Mouse (Mus musculus): ENCODE results near the gene Peli1. TPM values are rescaled to one million over a fixed set of nuclear protein-coding genes. Genes with fewer than 3 reads are reported as not detected.
"Not testable (repeated sequence)": the region's sequence is repeated elsewhere in the genome, so short reads cannot be mapped to it uniquely, and the experiment has no call there.

Gene Peli1
- polyA plus RNA-seq, 1 experiment from 2014 or later: 23.8 TPM

DNA sequence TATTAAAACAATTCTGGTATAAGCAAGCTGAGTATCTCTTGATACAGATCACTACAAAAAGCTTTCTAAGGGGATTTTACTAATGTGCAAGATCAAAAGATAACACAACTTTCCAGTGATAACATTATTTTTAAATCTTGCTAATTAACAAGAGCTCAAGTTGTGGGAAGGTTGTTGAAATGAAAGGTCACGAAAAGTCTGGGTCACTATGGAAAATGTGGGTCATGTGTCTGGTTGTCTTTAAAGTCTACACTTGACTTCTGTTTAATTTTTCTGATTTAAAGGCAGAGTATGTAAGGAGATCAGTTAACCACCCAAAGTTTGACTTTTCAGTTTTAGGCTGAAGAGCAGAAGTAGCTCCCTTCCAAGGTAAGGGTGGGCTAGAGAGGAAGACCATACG is 90.5 kb downstream of the Peli1 start:
- Histone ChIP-seq H3K4me1 (replicated peaks; ENCODE audit: control insufficient read depth, insufficient read depth) (no peaks in the 10 kb centered on the region), H3K9me3 (ENCODE audit: control insufficient read depth, low read length) (no peaks in the 10 kb centered on the region), H3K27ac (replicated peaks) (no peak overlapping the region), H3K9ac (ENCODE audit: low read length) (no peak overlapping the region), H3K4me2 (replicated peaks; ENCODE audit: low read depth) (no peak overlapping the region), H3K36me3 (ENCODE audit: control insufficient read depth, insufficient read depth, low read length) (no peaks in the 10 kb centered on the region), H3K27me3 (ENCODE audit: control insufficient read depth, insufficient read depth, low read length) (no peaks in the 10 kb centered on the region), H3K4me3 (ENCODE audit: low read depth, low read length) (no peak overlapping the region)
- WGBS: 74% methylated on average over 2 of the region's 2 CpGs
- ATAC-seq (ENCODE audit: low FRiP score, low TSS enrichment): no peak
- TF ChIP-seq CTCF (IDR thresholded peaks at IDR 0.05; ENCODE audit: low read depth) (no peak), EP300 (optimal IDR thresholded peaks at IDR 0.05) (no peak)
- no peak for DNase-seq (ENCODE audit: low spot score)

DNA sequence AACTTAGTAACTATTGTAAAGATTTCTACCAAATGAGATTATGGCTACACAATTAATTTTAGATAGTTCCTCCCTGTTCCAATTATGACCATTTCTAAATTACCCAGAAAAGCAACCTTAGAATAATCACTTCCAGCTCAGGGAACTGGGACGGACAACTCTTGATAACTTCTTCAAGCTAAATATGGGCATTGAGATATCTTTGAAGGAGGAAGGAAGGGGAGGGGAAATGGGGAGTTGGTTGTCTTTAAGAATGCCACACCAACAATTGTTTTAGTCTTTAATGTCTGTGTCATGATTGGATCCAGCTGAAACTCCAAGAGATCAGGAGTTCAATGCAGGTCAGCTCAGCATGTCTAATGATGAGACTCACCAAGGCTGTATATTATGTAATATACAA is 91.6 kb downstream of the Peli1 start:
- DNase-seq (ENCODE audit: low spot score): no peak
- no peaks in the 10 kb centered on the region for H3K4me1 ChIP-seq (replicated peaks; ENCODE audit: control insufficient read depth, insufficient read depth)
- no peak overlapping the region for H3K4me2 ChIP-seq (replicated peaks; ENCODE audit: low read depth)
- TF ChIP-seq EP300 (optimal IDR thresholded peaks at IDR 0.05) (no peak), CTCF (IDR thresholded peaks at IDR 0.05; ENCODE audit: low read depth) (no peak)
- ATAC-seq (ENCODE audit: low FRiP score, low TSS enrichment): no peak
- no peak overlapping the region for H3K27ac ChIP-seq (replicated peaks)
- no peak overlapping the region for H3K9ac ChIP-seq (ENCODE audit: low read length)
- WGBS: 71% methylated on average over 1 of the region's 1 CpGs
- H3K27me3 ChIP-seq (ENCODE audit: control insufficient read depth, insufficient read depth, low read length): no peaks in the 10 kb centered on the region
- no peak overlapping the region for H3K4me3 ChIP-seq (ENCODE audit: low read depth, low read length)
- no peaks in the 10 kb centered on the region for H3K36me3 ChIP-seq (ENCODE audit: control insufficient read depth, insufficient read depth, low read length)
- no peaks in the 10 kb centered on the region for H3K9me3 ChIP-seq (ENCODE audit: control insufficient read depth, low read length)

DNA sequence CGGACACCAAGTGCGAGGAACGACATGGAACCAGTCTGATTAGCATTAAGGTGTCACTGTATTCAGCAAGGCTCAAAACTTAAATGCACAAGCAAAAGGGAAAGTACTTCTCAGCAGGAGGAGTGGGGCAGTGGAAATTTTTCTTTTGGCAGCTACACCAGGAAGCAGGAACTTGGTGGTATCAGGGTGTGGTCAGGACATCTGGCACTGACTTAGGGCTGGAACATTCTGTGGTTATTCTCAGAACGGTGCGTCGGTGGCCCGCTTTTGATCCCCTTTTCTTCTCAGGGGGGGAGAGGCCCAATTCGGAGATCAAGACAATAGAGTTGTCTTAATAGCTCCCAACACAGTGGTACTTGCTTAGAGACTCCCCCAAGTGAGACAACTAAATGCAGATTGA is 100.7 kb downstream of the Peli1 start:
- WGBS: 81% methylated on average over 8 of the region's 8 CpGs

DNA sequence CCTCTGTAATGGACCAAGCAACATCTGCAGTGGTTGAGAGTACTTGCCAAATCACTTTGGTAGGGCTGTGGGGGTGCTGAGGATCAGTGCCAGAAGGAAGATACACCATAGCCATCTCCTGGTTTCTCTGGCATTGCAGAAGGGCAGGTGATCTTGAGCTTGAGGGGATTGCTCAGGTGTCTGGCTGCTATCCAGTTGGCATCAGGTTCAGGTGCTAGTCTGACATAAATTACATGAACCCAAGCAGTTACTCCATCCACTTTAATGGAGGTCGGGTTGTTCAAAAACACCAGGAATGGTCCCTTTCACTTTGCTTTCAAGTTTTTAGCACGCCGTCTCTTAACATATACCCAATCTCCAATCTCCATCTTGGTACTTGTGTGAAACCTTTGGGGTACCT is 103.8 kb downstream of the Peli1 start:
- no peaks in the 10 kb centered on the region for H3K9me3 ChIP-seq (ENCODE audit: control insufficient read depth, low read length)

More for the DNA sequence above, 100.7 kb downstream of the Peli1 start:
- not testable (repeated sequence) for H3K27me3 ChIP-seq (ENCODE audit: control insufficient read depth, insufficient read depth, low read length); ATAC-seq (ENCODE audit: low FRiP score, low TSS enrichment); H3K36me3 ChIP-seq (ENCODE audit: control insufficient read depth, insufficient read depth, low read length); H3K4me1 ChIP-seq (replicated peaks; ENCODE audit: control insufficient read depth, insufficient read depth); DNase-seq (ENCODE audit: low spot score); H3K4me2 ChIP-seq (replicated peaks; ENCODE audit: low read depth); H3K9me3 ChIP-seq (ENCODE audit: control insufficient read depth, low read length); H3K27ac ChIP-seq (replicated peaks); H3K4me3 ChIP-seq (ENCODE audit: low read depth, low read length); H3K9ac ChIP-seq (ENCODE audit: low read length)

More for the DNA sequence above, 103.8 kb downstream of the Peli1 start:
- no peaks in the 10 kb centered on the region for H3K36me3 ChIP-seq (ENCODE audit: control insufficient read depth, insufficient read depth, low read length)
- no peaks in the 10 kb centered on the region for H3K4me1 ChIP-seq (replicated peaks; ENCODE audit: control insufficient read depth, insufficient read depth)
- no peaks in the 10 kb centered on the region for H3K27me3 ChIP-seq (ENCODE audit: control insufficient read depth, insufficient read depth, low read length)
- no peak overlapping the region for H3K9ac ChIP-seq (ENCODE audit: low read length)
- DNase-seq (ENCODE audit: low spot score) (no peak), ATAC-seq (ENCODE audit: low FRiP score, low TSS enrichment) (no peak)
- no peak overlapping the region for H3K4me2 ChIP-seq (replicated peaks; ENCODE audit: low read depth)
- WGBS: 92% methylated on average over 3 of the region's 3 CpGs
- H3K27ac ChIP-seq (replicated peaks): no peak overlapping the region
- no peak overlapping the region for H3K4me3 ChIP-seq (ENCODE audit: low read depth, low read length)
- no peak for TF ChIP-seq CTCF (IDR thresholded peaks at IDR 0.05; ENCODE audit: low read depth)
- no peak for TF ChIP-seq EP300 (optimal IDR thresholded peaks at IDR 0.05)

Other genes with a start within 250 kb of the Peli1 start
- gene Vps54, start 148.0 kb downstream of the Peli1 start, polyA plus RNA-seq (2015; fragmentation: Nextera tagmentation; extraction: Ambion mirVana): 6.7 and 8.2 TPM in 2 replicates

Measured in stomach, postnatal 0 days (tissue).